Mouse (Mus musculus) spleen, embryonic (tissue): ENCODE results near the gene Uap1.
"Not testable (repeated sequence)": the region's sequence is repeated elsewhere in the genome, so short reads cannot be mapped to it uniquely, and the experiment has no call there.

Experiments
- CTCF ChIA-PET: fragments of 350-600 bp; sonication (Branson Sonifier 250); formaldehyde crosslinking; loops from one replicate; lab custom pipeline; 2022; lab: Charles Lee

Gene Uap1

GRCm38 (mm10) chr1:170112261-170112660 lies 62.5 kb downstream of the Uap1 start:
- CTCF ChIA-PET: no interaction called here

- CTCF ChIA-PET: no interaction called here
Observed at GRCm38 (mm10) chr1:170111651-170112226, 63.0 kb downstream of the Uap1 start.

GRCm38 (mm10) chr1:170110516-170111332 lies 64.0 kb downstream of the Uap1 start, which contains the start of gene Ddr2:
Gene Ddr2, minus strand, starts transcription at chr1:170110762.
- CTCF ChIA-PET: no interaction called here

GRCm38 (mm10) chr1:170109776-170110515 lies 64.8 kb downstream of the Uap1 start:
- CTCF ChIA-PET: no interaction called here

- CTCF ChIA-PET: not testable (repeated sequence)
Observed at GRCm38 (mm10) chr1:170102814-170103213, 71.9 kb downstream of the Uap1 start.
